Mouse (Mus musculus) MEL (cell line): ENCODE data around the gene Ddx59.

ENCODE experiments used
- CTCF ChIP-seq, 3 experiments: IDR thresholded peaks in 2 of 3; conservative IDR thresholded peaks in 1 of 3; 2 replicates each; pipeline ENCODE4 v1.5.1; 2011 to 2012; ENCODE audit warnings: low read length in 3 of 3, low read depth in 2 of 3, mild to moderate bottlenecking in 2 of 3, improper control_type of control experiment in 1 of 3, inconsistent platforms in 1 of 3, mixed read lengths in 1 of 3, moderate library complexity in 1 of 3; ENCODE audit not compliant: control insufficient read depth in 1 of 3, insufficient read depth in 1 of 3, poor library complexity in 1 of 3, severe bottlenecking in 1 of 3
- GATA1 ChIP-seq: IDR thresholded peaks from 2 replicates; pipeline ENCODE4 v1.6.1; 2011; ENCODE audit warnings: low read depth, low read length, improper control_type of control experiment
- MAZ ChIP-seq: IDR thresholded peaks from 2 replicates; pipeline ENCODE4 v1.6.1; 2012; ENCODE audit warnings: low read depth, mild to moderate bottlenecking, inconsistent platforms, low read length, improper control_type of control experiment
- MYC ChIP-seq: IDR thresholded peaks from 2 replicates; pipeline ENCODE4 v1.6.1; 2011; ENCODE audit warnings: low read depth, mild to moderate bottlenecking, low read length, improper control_type of control experiment, moderate library complexity
- POLR2A ChIP-seq, 2 experiments: IDR thresholded peaks; 2 replicates each; pipeline ENCODE4 v1.6.1; 2011 to 2012; ENCODE audit warnings: low read length in 2 of 2, mild to moderate bottlenecking in 2 of 2, control low read depth in 1 of 2, improper control_type of control experiment in 1 of 2, low read depth in 1 of 2, moderate library complexity in 1 of 2; ENCODE audit not compliant: control insufficient read depth in 1 of 2, insufficient read depth in 1 of 2, poor library complexity in 1 of 2
- SMC3 ChIP-seq: IDR thresholded peaks from 2 replicates; pipeline ENCODE4 v1.6.1; 2011; ENCODE audit warnings: low read depth, low read length, improper control_type of control experiment
- TCF12 ChIP-seq: IDR thresholded peaks from 2 replicates; pipeline ENCODE4 v1.6.1; 2014; ENCODE audit warnings: low read depth, mild to moderate bottlenecking, inconsistent platforms, low read length, improper control_type of control experiment, moderate library complexity
- USF1 ChIP-seq: IDR thresholded peaks from 2 replicates; pipeline ENCODE4 v1.6.1; 2014; ENCODE audit warnings: low read depth, mild to moderate bottlenecking, inconsistent platforms, low read length, improper control_type of control experiment, moderate library complexity

GRCm38 (mm10) chr1:136386914-136387313 lies 28.2 kb upstream of the Ddx59 start:
- TF ChIP-seq USF1 = no peak
- TF ChIP-seq TCF12 = no peak
- TF ChIP-seq SMC3 = no peak
- no peak for TF ChIP-seq POLR2A (IDR thresholded peaks at IDR 0.05; ENCODE audit: control insufficient read depth in 1 of 2, insufficient read depth in 1 of 2, low read depth in 1 of 2, low read length in 2 of 2, poor library complexity in 1 of 2)
- TF ChIP-seq GATA1 = no peak
- no peak for TF ChIP-seq MYC
- TF ChIP-seq CTCF (IDR thresholded peaks at IDR 0.05 in 2 of 3, conservative IDR thresholded peaks at IDR 0.05 in 1 of 3; ENCODE audit: control insufficient read depth in 1 of 3, insufficient read depth in 1 of 3, low read depth in 2 of 3, low read length in 3 of 3, poor library complexity in 1 of 3, severe bottlenecking in 1 of 3) = no peak
- TF ChIP-seq MAZ = no peak
